Mouse (Mus musculus) kidney, postnatal 36 days (tissue): ENCODE measurements at regions not wholly inside any gene's neighbourhood (a gene's known extent, or its start where the extent isn't known, plus 50 kb on each side); places are given as distances from the start of the nearest gene placed in this dataset.
"Not testable (repeated sequence)": the region's sequence is repeated elsewhere in the genome, so short reads cannot be mapped to it uniquely, and the experiment has no call there.

Source experiments
- DNase-seq, 2 experiments: peaks; one replicate each; pipeline ENCODE4 v3.0.0; 2021 to 2022; ENCODE audit warnings: mixed read lengths in 2 of 2

- DNase-seq = peak in 1 of 2 experiments; percentile 62
Measured at GRCm38 (mm10) chrX:50602461-50602875, 174.2 kb upstream of the Olfr1324 start.

DNA sequence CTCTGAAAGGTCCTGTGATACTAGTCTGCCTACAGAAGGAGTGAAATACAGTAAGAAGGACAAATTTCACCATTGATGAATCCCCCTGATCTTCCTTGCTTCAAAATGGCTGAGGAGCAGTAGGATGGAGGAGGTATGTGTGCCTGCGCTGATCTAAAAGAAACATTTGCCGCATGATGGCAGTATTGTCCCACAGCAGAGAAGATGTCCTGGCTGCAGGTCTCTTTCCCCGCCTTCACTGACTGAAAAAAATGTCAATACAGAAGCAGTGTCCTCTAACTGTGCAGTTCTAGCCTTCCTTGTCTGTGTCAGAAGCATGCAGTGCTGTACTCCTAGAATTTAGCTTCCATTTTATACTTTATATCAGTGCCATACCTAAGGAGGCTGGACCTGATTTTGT lies 172.0 kb upstream of the Olfr1324 start:
- DNase-seq = peak in 1 of 2 experiments; percentile 94

- peak in 1 of 2 experiments; percentile 85 for DNase-seq
Measured at GRCm38 (mm10) chrX:50599780-50600179, 171.5 kb upstream of the Olfr1324 start.

DNA sequence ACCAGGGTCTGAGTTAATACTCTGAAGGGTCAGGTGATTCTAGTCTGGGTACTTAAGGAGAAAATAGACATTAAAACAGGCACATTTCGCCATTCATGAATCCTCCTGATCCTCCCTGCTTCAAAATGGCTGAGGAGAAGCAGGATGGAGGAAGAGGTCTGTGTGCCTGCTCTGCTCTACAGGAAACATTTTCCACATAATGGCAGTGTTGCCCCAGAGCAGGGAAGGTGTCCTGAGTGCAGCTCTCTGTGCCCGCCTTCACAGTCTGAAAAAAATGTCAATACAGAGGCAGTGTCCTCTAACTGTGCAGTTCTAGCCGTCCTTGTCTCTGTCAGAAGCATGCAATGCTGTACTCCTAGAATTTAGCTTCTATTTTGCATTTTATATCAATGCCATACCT lies 169.3 kb upstream of the Olfr1324 start:
- DNase-seq = peak in 1 of 2 experiments; percentile 41

DNA sequence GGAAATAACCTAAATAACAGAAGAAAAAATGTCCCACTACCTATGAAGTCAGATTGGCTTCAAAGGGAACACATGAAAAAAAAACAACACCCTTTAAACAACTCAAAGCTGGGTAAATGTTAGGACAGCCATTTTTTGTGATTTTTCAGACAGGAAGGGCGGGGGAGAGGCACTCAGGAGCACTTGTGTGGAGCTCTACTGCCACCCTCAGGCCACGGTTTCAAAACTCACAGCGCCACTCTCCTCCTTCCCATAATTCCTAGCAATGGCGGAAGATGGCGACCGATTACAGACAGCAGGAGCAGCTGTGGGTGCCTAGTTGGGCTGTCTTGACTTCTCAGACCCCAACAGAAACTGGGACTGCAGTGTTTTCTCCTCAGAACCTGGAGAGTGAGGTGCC lies 168.8 kb upstream of the Olfr1324 start:
- DNase-seq = peak in 1 of 2 experiments; percentile 63

GRCm38 (mm10) chrX:50594976-50595375 lies 166.7 kb upstream of the Olfr1324 start:
- DNase-seq = peak in 1 of 2 experiments; percentile 38

DNA sequence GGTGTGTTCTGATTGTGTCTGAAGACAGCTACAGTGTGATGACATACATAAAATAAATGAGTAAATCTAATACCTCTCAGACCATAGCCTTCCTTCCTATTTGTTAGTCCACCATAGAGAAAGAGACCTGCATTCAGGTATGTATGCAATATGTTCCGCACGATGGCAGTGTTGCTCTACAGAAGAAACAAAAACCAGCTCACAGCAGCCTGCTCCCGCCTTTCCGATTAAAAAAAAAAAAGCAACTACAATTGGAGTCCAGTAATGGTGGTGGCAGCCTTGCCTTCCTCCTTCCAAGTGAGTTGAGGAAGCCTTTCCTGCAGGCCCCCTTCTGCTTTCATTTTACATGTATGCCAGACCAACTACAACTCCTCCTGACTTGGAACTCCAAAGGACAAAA lies 163.2 kb upstream of the Olfr1324 start:
- peak in 1 of 2 experiments; percentile 63 for DNase-seq

DNA sequence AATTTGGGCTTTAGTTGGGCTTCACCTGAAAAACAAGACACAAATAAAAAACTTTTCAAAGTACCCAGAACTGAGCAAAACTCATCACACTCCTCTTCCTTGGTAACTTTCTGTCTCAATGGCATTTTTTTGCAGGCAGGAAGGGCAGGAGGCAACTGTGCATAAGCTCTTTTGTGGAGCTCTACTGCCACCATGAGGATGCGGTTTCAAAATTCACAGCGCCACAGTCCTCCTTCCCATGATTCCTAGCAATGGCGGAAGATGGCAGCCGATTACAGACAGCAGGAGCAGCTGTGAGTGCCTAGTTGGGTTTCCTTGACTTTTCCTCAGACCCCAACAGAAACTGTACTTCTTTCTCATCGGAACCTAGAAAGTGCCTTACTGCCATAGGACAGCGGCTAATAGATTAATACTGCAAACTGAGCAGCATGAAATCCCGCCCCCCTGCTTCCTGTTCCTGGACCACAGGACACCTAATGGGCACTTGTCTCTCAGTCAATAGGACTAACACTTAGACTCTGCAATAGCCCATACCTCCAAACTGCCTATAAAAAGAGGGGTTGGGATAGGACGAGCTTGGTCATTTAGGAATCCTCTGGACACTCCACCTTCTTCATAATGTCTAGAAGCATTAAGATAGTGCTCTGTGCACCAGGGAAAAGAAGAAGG lies 162.5 kb upstream of the Olfr1324 start:
- peak in 1 of 2 experiments; percentile 65 for DNase-seq

DNA sequence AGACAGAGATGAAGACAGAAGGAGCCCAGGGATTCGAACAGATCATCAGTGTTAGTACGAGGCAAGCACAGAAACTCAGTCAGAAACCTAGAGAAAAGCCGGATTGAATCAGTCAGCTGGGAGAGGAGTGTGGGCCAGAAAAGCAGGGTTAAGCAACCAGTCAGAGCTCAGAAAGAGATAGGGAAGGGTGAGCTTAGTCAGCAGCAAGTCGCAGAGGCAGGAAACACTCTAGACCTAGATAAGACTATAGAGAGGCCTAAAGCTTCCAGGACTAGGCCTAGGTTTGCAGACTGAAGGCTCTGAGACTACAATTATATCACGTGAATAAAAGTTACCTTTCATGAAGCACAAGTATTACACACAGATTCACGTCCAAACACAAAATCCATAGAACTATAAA lies 160.6 kb upstream of the Olfr1324 start:
- no peak for DNase-seq

DNA sequence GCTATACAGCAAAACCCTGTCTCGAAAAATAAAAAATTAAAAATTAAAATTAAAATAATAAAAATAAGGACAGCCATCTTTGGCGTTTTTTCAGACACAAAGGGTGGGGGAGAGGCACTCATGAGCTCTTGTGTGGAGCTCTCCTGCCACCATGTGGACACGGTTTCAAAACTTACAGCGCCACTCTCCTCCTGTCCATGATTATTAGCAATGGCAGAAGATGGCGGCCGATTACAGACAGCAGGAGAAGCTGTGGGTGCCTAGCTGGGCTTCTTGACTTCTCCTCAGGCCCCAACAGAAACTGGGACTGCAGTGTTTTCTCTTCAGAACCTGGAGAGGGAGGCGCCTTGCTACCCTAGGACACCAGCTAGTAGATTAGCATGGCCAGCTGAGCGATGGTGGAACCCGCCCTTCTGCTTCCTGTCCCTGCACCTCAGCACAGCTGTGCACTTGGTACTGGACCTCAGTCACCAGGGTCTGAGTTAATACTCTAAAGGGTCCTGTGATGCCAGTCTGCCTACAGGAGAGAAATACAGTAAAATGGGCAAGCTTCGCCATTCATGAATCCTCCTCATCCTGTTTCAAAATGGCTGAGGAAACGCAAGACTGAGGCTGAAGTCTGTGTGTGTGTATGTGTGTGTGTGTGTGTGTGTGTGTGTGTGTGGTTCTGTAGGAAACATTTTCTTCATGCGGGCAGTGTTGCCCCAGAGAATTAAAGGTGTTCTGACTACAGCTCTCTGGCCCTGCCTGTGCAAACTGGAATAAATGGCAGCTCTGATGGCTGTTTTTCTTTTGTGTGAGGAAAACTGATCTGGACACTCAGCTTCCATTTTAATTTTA lies 155.7 kb upstream of the Olfr1324 start:
- DNase-seq = peak in 1 of 2 experiments; percentile 55

DNA sequence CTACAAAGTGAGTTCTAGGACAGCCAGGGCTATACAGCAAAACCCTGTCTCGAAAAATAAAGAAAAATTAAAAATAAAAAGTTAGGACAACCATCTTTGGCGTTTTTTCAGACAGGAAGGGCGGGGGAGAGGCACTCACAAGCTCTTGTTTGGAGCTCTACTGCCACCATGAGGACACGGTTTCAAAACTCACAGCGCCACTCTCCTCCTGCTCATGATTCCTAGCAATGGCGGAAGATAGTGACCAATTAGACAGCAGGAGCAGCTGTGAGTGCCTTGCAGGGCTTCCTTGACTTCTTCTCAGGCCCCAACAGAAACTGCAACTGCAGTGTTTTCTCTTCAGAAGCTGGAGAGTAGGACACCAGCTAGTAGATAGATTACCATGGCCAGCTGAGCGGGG lies 151.9 kb upstream of the Olfr1324 start:
- peak in 1 of 2 experiments; percentile 69 for DNase-seq

DNA sequence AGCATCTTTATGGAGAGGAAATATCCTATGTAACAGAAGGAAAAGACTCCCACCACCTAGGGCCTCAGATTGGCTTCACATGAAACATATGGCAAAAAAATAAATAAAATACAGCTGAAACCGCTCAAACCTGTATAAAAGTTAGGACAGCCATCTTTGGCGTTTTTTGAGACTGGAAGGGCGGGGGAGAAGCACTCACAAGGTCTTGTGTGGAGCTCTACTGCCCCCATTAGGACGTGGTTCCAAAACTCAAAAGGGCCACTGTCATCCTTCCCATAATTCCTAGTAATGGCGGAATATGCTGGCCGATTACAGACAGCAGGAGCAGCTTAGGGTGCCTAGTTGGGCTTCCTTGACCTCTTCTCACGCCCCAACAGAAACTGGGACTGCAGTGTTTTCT lies 148.5 kb upstream of the Olfr1324 start:
- DNase-seq = peak in 1 of 2 experiments; percentile 79

GRCm38 (mm10) chrX:50572191-50573095 lies 144.1 kb upstream of the Olfr1324 start:
- DNase-seq = peak in 1 of 2 experiments; percentile 91

- peak in 1 of 2 experiments; percentile 72 for DNase-seq
Measured at GRCm38 (mm10) chrX:50569087-50569486, 140.8 kb upstream of the Olfr1324 start.

DNA sequence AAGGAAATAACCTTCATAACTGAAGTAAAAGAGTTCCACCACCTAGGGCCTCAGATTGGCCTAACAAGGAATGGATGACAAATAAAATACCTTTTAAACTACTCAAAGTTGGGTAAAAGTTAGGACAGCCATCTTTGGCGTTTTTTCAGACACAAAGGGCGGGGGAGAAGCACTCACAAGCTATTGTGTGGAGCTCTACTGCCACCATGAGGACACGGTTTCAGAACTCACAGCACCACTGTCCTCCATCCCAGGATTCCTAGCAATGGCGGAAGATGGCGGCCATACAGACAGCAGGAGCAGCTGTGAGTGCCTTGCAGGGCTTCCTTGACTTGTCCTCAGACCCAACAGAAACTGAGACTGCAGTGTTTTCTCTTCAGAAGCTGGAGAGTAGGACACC lies 138.0 kb upstream of the Olfr1324 start:
- peak in 1 of 2 experiments; percentile 84 for DNase-seq

DNA sequence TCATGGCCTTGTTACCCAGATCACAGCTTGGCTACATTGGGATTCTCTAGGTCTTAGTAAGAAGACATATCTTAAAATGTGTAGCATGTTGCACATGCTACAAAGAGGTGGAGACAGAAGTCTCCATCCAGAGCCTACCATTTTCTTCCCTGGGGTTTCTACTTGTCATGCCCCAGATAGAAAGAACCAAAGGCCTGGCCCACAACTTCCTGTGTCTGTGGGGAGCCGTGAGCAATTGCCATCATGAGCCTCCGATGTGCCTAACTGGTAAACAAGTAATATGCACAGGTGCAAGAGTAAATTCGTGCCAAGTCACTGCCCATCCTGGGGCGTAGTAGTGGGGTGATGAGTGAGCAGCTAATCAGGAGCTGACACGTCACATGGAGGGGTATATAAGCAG lies 136.7 kb upstream of the Olfr1324 start:
- not testable (repeated sequence) for DNase-seq

- peak in 1 of 2 experiments; percentile 85 for DNase-seq
Measured at GRCm38 (mm10) chrX:50560915-50561314, 132.6 kb upstream of the Olfr1324 start.

- peak in 1 of 2 experiments; percentile 84 for DNase-seq
Measured at GRCm38 (mm10) chrX:50550297-50550696, 122.0 kb upstream of the Olfr1324 start.

DNA sequence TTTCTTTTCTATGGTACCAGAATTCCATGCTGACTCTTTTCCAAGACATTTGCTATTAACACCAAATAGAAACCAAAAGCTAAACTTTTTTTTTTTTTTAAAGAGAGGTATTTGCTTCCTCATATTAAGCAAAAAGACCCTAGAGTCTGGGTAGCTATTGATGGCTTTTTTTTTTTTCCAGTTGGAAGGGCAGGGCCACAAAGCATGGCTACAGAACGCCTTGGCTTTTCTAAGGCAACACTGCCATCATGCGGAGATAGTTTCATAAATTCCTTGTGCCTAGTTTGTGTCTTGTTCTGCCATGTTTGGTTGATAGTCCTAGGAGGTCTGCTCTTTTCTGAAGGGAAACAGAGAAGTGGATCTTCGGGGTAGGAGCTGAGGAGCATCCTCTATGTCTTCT lies 121.4 kb upstream of the Olfr1324 start:
- DNase-seq = peak in 1 of 2 experiments; percentile 86

DNA sequence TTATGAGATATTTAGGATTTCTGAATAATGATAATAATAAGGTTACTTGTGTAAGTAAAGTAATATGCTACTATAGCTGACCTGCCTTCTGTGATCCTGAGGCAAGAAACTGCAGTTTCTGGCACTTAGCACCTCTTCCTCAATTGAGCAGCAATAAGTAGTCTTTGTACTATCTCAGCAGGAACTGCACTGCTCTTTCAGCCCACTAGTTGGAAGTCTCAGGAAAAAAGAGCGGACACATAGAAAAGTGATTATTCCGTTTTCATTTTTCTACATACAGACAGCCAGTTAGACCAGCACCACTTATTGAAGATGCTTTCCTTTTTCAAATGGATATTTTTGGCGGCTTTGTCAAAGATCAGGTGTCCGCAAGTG lies 109.5 kb upstream of the Olfr1324 start:
- DNase-seq = not testable (repeated sequence)

DNA sequence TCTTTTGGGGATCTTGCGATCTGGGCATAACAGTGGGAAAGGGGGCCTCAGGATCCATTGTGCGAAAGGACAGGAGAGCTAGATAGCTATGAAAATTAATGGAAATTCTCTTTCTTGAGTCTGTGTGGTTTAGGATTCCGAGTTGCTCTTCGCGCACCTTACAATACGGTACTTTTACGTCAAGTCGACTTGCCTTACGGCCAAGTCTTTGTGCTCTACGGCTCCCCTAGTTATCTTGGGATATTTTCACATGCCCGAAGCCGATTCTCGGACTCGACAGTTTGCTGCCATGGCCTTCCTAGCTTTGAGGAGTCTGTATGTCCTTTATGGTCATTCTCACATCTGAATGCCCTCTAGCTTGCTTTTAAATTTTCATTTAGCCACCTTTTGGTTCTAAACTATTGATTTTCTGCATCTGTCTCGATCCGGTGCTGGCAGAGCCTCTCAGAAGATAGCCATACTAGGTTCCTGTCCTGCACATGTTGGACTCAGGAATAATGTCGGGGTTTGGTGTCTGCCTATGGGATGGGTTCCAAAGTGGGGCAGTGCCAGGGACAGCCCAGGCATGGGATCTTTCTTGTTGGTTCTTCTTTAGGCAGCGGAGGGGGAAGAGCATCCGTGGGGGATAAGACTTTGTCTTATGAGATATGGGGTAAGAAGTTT lies 109.0 kb upstream of the Olfr1324 start:
- peak; percentile 56 to 82 for DNase-seq

DNA sequence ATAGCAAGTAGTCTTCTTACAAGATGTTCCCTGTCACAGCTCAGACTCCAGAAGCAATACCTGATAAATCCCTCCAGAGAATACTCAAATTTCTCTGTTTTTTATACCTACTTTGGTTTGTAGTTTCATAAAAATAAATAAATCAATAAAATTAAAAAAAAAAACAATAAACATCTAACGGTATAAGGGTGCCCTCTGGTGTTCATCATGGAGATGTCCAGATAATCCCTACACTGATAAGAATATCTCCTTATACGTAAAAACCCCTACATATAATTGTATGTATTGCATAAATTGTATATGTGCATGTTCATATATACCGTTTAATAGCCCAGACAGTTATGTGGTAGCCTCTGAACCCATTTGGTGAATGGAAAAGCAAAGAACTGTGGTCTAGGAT lies 75.7 kb upstream of the Olfr1324 start:
- DNase-seq = no peak
